Mouse (Mus musculus): ENCODE measurements at regions not wholly inside any gene's neighbourhood (a gene's known extent, or its start where the extent isn't known, plus 50 kb on each side); places are given as distances from the start of the nearest gene placed in this dataset.
A peak's percentile ranks its signal among the peaks of the same experiment; 100 is the strongest.

GRCm38 (mm10) chr13:70178073-70178491 lies 375.9 kb downstream of the Med10 start:
- H3K4me1 ChIP-seq (replicated peaks), result peaks cover 11% of the 10 kb centered on the region
- no peaks in the 10 kb centered on the region for H3K27me3 ChIP-seq
- no peaks in the 10 kb centered on the region for H3K36me3 ChIP-seq
- H3K27ac ChIP-seq, result peak overlapping the region; percentile 79
- H3K9ac ChIP-seq, result no peak overlapping the region
- no peak overlapping the region for H3K4me2 ChIP-seq
- no peak overlapping the region for H3K4me3 ChIP-seq
- H3K9me3 ChIP-seq, result no peaks in the 10 kb centered on the region
- 25% methylated on average over 8 of the region's 8 CpGs for WGBS
- ATAC-seq (ENCODE audit: low FRiP score), result peak; percentile 76; the same call in 1 of the 2 replicates

GRCm38 (mm10) chr13:70190978-70191377 lies 388.8 kb downstream of the Med10 start:
- WGBS, result 82% methylated on average over 4 of the region's 4 CpGs
- no peaks in the 10 kb centered on the region for H3K36me3 ChIP-seq

GRCm38 (mm10) chr13:70192101-70193025 lies 390.2 kb downstream of the Med10 start:
- H3K27ac ChIP-seq, result no peak overlapping the region; the same call in 1 of the 2 replicates
- H3K9me3 ChIP-seq, result no peaks in the 10 kb centered on the region
- H3K4me3 ChIP-seq, result no peak overlapping the region
- H3K4me1 ChIP-seq (replicated peaks), result peaks cover 19% of the 10 kb centered on the region
- peak; percentile 49; the same call in 1 of the 2 replicates for ATAC-seq (ENCODE audit: low FRiP score)
- no peak overlapping the region for H3K4me2 ChIP-seq
- no peaks in the 10 kb centered on the region for H3K27me3 ChIP-seq
- H3K36me3 ChIP-seq, result no peaks in the 10 kb centered on the region
- H3K9ac ChIP-seq, result no peak overlapping the region
- WGBS, result 77% methylated on average over 13 of the region's 13 CpGs

More at GRCm38 (mm10) chr13:70190978-70191377, 388.8 kb downstream of the Med10 start:
- ATAC-seq (ENCODE audit: low FRiP score), result no peak
- Histone ChIP-seq H3K4me1 (replicated peaks) (0 out of 2 replicates have a peak, but pooled peaks cover 8% of the 10 kb centered on the region), H3K9me3 (no peaks in the 10 kb centered on the region), H3K27ac (no peak overlapping the region), H3K4me3 (no peak overlapping the region), H3K9ac (no peak overlapping the region), H3K4me2 (no peak overlapping the region), H3K27me3 (no peaks in the 10 kb centered on the region)

- 86% methylated on average over 9 of the region's 9 CpGs for WGBS
- H3K36me3 ChIP-seq, result no peaks in the 10 kb centered on the region
- no peak for ATAC-seq (ENCODE audit: low FRiP score)
These were observed 391.1 kb downstream of the Med10 start for GRCm38 (mm10) chr13:70193270-70193669.

GRCm38 (mm10) chr13:70195854-70196253 lies 393.7 kb downstream of the Med10 start:
- ATAC-seq (ENCODE audit: low FRiP score), result no peak
- H3K9me3 ChIP-seq, result no peaks in the 10 kb centered on the region
- no peak overlapping the region for H3K4me2 ChIP-seq
- no peak overlapping the region for H3K4me3 ChIP-seq
- no peaks in the 10 kb centered on the region for H3K36me3 ChIP-seq
- H3K4me1 ChIP-seq (replicated peaks), result peaks cover 22% of the 10 kb centered on the region
- peak overlapping the region; percentile 41 for H3K27ac ChIP-seq
- WGBS, result 82% methylated on average over 4 of the region's 4 CpGs
- no peak overlapping the region for H3K9ac ChIP-seq
- no peaks in the 10 kb centered on the region for H3K27me3 ChIP-seq

More at GRCm38 (mm10) chr13:70193270-70193669, 391.1 kb downstream of the Med10 start:
- Histone ChIP-seq H3K27me3 (no peaks in the 10 kb centered on the region), H3K4me1 (replicated peaks) (peaks cover 19% of the 10 kb centered on the region), H3K9ac (no peak overlapping the region), H3K4me2 (no peak overlapping the region), H3K9me3 (no peaks in the 10 kb centered on the region), H3K4me3 (no peak overlapping the region), H3K27ac (0 out of 2 replicates have a peak overlapping the region, but pooled peaks have one; percentile 8)

GRCm38 (mm10) chr13:70198638-70199037 lies 396.4 kb downstream of the Med10 start:
- H3K27ac ChIP-seq, result no peak overlapping the region
- no peak overlapping the region for H3K9ac ChIP-seq
- no peak overlapping the region for H3K4me2 ChIP-seq
- no peaks in the 10 kb centered on the region for H3K27me3 ChIP-seq
- peaks cover 18% of the 10 kb centered on the region for H3K4me1 ChIP-seq (replicated peaks)
- WGBS, result 83% methylated on average over 4 of the region's 4 CpGs
- no peak overlapping the region for H3K4me3 ChIP-seq
- H3K36me3 ChIP-seq, result no peaks in the 10 kb centered on the region
- ATAC-seq (ENCODE audit: low FRiP score), result no peak
- H3K9me3 ChIP-seq, result no peaks in the 10 kb centered on the region

- no peaks in the 10 kb centered on the region for H3K9me3 ChIP-seq
- H3K27ac ChIP-seq, result no peak overlapping the region
- H3K27me3 ChIP-seq, result no peaks in the 10 kb centered on the region
- ATAC-seq (ENCODE audit: low FRiP score), result peak; percentile 49; the same call in 1 of the 2 replicates
- no peaks in the 10 kb centered on the region for H3K36me3 ChIP-seq
- WGBS, result 67% methylated on average over 1 of the region's 1 CpGs
- peaks cover 18% of the 10 kb centered on the region for H3K4me1 ChIP-seq (replicated peaks)
- no peak overlapping the region for H3K9ac ChIP-seq
- no peak overlapping the region for H3K4me3 ChIP-seq
- no peak overlapping the region for H3K4me2 ChIP-seq
These were observed 396.9 kb downstream of the Med10 start for GRCm38 (mm10) chr13:70199087-70199486.

- WGBS, result 43% methylated on average over 7 of the region's 7 CpGs
- no peaks in the 10 kb centered on the region for H3K27me3 ChIP-seq
- peaks cover 7% of the 10 kb centered on the region; the same call in 1 of the 2 replicates for H3K4me1 ChIP-seq (replicated peaks)
- no peak overlapping the region for H3K9ac ChIP-seq
- H3K4me3 ChIP-seq, result no peak overlapping the region
- no peak overlapping the region for H3K27ac ChIP-seq
- no peak for ATAC-seq (ENCODE audit: low FRiP score)
- no peak overlapping the region for H3K4me2 ChIP-seq
- no peaks in the 10 kb centered on the region for H3K36me3 ChIP-seq
- no peaks in the 10 kb centered on the region for H3K9me3 ChIP-seq
These were observed 403.1 kb downstream of the Med10 start for GRCm38 (mm10) chr13:70205334-70205733.

GRCm38 (mm10) chr13:70210158-70210557 lies 408.0 kb downstream of the Med10 start:
- WGBS, result 58% methylated on average over 3 of the region's 3 CpGs
- no peaks in the 10 kb centered on the region for H3K9me3 ChIP-seq
- no peaks in the 10 kb centered on the region for H3K36me3 ChIP-seq
- 0 out of 2 replicates have a peak, but pooled peaks have one; percentile 53 for ATAC-seq (ENCODE audit: low FRiP score)
- no peaks in the 10 kb centered on the region for H3K27me3 ChIP-seq
- no peak overlapping the region for H3K9ac ChIP-seq
- no peak overlapping the region for H3K27ac ChIP-seq
- peaks cover 3% of the 10 kb centered on the region; the same call in 1 of the 2 replicates for H3K4me1 ChIP-seq (replicated peaks)
- H3K4me3 ChIP-seq, result no peak overlapping the region
- H3K4me2 ChIP-seq, result no peak overlapping the region

- no peak overlapping the region for H3K4me2 ChIP-seq
- peaks cover 22% of the 10 kb centered on the region for H3K4me1 ChIP-seq (replicated peaks)
- no peaks in the 10 kb centered on the region for H3K27me3 ChIP-seq
- WGBS, result 96% methylated on average over 3 of the region's 3 CpGs
- no peak for ATAC-seq (ENCODE audit: low FRiP score)
- H3K4me3 ChIP-seq, result no peak overlapping the region
- no peak overlapping the region for H3K27ac ChIP-seq
- no peaks in the 10 kb centered on the region for H3K9me3 ChIP-seq
- no peak overlapping the region for H3K9ac ChIP-seq
- no peaks in the 10 kb centered on the region for H3K36me3 ChIP-seq
These were observed 410.8 kb downstream of the Med10 start for GRCm38 (mm10) chr13:70213017-70213416.

GRCm38 (mm10) chr13:70213622-70214021 lies 411.4 kb downstream of the Med10 start:
- no peak for ATAC-seq (ENCODE audit: low FRiP score)
- no peak overlapping the region for H3K4me2 ChIP-seq
- no peaks in the 10 kb centered on the region for H3K9me3 ChIP-seq
- no peaks in the 10 kb centered on the region for H3K27me3 ChIP-seq
- WGBS, result 83% methylated on average over 2 of the region's 2 CpGs
- peaks cover 22% of the 10 kb centered on the region for H3K4me1 ChIP-seq (replicated peaks)
- H3K9ac ChIP-seq, result no peak overlapping the region
- no peak overlapping the region for H3K4me3 ChIP-seq
- H3K36me3 ChIP-seq, result no peaks in the 10 kb centered on the region
- H3K27ac ChIP-seq, result no peak overlapping the region

GRCm38 (mm10) chr13:70214022-70214654 lies 411.9 kb downstream of the Med10 start:
- Histone ChIP-seq H3K4me3 (no peak overlapping the region), H3K27me3 (no peaks in the 10 kb centered on the region), H3K27ac (no peak overlapping the region), H3K4me1 (replicated peaks) (peaks cover 22% of the 10 kb centered on the region), H3K9ac (no peak overlapping the region), H3K4me2 (no peak overlapping the region), H3K36me3 (no peaks in the 10 kb centered on the region), H3K9me3 (no peaks in the 10 kb centered on the region)
- no peak for ATAC-seq (ENCODE audit: low FRiP score)
- WGBS, result 86% methylated on average over 10 of the region's 10 CpGs

All from hindbrain, embryonic 13.5 days (tissue).